Mouse (Mus musculus): ENCODE data around the gene Mroh7.

Mroh7 gene

DNA sequence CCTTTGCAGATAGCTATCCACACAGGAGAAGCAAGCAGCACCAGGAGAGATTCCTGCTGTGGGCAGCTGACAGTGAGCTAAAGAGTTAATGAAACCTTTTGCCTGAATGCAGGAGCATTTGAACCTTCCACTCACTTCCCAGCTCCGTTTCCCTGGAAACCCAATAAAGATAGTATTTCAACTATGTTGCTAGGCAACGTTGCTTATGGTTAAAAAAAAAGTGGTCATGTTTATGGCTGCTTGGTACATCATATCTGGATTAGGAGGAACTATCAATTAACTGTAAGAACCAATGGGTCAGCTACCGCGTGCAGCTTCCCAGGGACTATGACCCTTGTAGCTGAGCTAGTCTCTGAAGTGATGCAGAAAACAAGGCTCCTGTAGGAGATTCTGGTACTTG, 29.9 kb downstream of the Mroh7 start:
- intact Hi-C loops (cut with DNase I), result loop anchor here (10.0 kb wide), 1 partner anchor 226 kb away; no protein-coding TSS in a partner anchor

DNA sequence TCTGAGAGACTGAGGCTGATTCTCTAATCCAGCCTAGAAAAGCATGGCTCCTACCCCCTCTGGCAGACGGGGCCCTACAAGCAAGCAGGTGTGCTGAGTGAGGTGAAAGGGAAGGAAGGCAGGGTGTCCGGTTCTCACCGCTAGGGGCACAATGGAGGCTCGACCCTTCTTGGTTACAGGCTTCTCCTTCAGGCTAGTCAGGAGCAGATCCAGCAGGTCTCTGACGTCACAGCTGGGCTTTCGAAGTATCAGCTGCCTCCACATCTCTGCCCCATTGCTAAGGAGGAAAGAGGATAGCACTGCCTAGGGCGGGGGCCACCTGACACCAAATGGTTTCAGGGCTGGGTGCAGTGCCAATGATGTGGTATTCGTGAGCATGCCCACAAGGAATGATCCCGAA, 30.7 kb downstream of the Mroh7 start:
- intact Hi-C loops (cut with DNase I), result loop anchor here (10.0 kb wide), 1 partner anchor 225 kb away; no protein-coding TSS in a partner anchor

DNA sequence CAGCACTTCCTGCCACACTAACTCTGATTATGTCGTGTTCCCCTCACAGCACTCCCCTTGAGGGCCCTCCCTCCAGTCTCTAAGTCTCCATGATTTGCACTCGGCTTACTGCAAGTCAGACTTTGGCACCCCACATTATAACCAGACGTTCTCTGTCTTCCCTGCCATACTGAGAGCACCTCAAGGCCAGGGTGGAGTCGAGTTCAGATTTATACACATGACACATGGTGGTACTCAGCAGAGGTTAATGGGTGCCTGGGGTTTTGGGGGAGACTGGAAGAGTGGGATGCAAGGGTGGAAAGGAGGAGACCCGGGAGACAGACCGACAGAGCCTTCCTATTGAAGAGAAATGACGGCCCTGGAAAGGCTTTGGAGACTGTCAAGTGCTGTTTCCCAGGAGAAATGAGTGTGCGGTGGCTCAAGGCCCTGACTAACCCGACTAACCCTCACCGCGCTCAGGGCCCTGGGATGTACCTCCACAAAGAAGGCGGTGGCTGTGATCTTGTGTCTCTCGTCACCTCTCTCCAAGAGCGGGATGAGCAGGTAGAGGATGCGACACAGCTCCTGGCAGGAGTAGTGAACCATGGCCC, 36.8 kb downstream of the Mroh7 start:
- intact Hi-C loops (cut with DNase I), result no loop called here

DNA sequence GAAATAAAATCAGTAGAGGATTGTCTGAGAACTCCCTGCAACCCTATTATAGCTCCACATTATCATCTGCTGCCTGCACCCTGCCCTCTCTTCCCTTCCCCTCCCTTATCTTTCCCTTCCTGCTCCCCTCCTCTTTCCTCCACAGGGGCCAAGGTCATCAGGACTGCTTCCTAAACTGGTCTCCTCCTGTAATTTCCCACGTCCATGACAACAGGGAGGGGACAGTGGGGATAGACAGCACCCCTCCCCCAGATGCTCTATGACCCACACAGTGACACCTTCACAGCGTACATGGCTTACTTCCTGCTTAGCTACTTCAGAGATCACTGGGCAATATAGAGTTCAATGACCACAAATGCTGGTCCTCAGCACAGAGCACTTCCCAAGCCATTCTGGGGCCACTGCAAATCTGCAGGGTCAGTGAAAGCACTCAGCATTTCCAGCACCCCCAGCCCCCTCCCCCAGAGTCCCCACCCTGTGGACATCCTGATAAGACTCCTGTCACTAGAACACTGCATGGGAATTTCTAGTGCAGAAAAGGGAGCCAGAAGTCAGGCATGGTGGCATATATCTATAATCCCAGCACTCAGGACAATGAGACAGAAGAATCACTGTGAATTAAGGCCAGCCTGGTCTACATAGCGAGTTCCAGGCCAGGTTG, 42.0 kb downstream of the Mroh7 start:
- intact Hi-C loops (cut with DNase I), result no loop called here

- intact Hi-C loops (cut with DNase I), result no loop called here
Observed at GRCm38 (mm10) chr4:106680955-106681354, 49.8 kb downstream of the Mroh7 start.

DNA sequence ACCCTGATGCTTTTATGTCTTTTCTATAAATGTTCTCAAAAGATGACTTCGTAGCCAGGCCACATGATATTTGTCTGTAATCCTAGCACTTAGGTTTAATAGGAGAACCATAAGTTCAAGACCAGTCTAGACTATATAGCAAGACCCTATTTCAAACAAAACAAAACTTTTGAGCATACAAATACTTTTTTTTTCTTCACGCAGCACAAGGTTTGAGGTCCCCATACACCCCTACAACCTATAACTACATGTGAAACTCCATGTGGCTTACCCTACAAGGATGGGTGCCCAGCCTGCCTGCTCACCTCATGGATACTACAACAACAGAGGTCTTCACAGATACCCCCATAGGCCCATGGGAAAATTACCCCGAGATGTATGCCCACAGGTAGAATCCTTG, 51.6 kb downstream of the Mroh7 start:
- intact Hi-C loops (cut with DNase I), result no loop called here

GRCm38 (mm10) chr4:106678442-106679118, 52.1 kb downstream of the Mroh7 start, which contains the start of gene Ttc4:
Gene Ttc4, minus strand, starts transcription at chr4:106678944.
- intact Hi-C loops (cut with DNase I), result no loop called here

DNA sequence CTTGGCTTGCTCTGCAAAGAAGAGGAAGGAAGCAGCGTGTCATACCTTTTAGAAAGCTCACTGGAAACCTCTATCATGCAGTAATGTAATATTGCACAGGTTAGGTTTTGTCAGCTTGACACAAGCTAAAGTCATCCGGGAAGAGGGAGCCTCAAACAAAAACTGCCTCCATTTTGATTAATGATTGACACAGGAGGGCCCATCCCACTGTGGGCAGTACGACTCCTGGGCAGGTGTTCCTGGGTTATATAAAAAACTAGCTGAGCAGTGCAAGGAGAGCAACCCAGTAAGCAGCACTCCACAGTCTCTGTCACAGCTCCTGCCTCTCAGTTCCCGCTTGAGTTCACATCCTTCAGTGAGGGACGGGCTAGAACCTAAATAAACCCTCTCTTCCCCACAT, 54.0 kb downstream of the Mroh7 start:
- intact Hi-C loops (cut with DNase I), result no loop called here

DNA sequence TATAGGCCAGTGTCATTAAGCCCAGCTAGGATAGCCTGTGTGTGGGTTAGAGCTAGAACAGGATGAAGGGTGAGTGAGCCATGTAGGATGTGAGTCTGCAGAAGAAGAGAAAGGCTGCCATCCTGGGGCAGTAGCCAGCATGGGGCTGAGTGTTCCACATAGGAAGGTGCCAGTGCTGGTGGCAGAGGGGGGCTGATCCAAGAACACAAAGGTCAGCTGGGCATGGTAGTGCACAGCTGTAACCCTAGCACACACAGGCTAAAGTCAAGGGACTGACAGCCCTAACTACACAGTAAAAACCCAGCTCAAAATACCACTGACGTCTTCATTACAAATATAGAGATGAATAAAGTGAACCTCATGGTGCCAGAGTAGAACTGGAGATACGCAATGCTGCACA, 64.2 kb downstream of the Mroh7 start:
- intact Hi-C loops (cut with DNase I), result no loop called here

DNA sequence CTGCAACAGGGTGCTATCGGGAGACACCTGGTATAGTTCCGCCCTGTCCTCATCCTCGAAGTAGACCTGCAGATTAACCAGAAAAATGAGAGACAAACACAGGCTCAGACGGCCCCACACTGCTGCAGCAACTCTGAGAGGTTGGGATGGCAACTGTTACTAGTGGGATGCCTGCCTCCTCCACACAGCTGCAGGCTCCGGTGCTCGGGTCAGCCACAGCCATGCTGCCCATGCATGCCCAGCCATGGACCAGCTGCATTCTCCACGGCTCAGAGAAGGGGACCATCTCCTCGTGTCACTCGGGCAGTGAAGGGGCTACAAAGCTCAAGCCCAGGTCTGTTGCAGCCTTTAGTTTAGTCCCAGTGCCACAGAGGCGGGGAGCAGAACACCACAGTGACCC, 65.1 kb downstream of the Mroh7 start:
- intact Hi-C loops (cut with DNase I), result no loop called here

DNA sequence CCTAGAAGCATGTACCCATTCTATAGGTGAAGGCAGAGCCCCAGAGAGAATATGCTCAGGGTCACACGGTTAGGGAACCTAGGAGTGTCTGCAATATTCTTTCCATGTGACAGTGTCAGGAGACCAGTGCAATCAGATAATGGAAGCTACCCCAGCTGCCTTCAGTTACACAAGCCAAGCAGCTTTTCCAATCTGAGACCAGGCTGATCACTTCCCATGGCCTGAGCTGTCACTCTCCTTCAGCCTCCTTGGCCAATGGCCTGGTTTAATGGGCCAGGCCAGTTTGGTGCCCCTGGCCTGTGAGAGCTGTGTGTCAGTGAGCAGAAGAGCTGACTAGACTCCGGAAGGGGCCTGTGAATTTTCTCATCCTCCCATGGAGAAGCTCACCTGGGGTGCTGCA, 65.5 kb downstream of the Mroh7 start:
- intact Hi-C loops (cut with DNase I), result no loop called here

DNA sequence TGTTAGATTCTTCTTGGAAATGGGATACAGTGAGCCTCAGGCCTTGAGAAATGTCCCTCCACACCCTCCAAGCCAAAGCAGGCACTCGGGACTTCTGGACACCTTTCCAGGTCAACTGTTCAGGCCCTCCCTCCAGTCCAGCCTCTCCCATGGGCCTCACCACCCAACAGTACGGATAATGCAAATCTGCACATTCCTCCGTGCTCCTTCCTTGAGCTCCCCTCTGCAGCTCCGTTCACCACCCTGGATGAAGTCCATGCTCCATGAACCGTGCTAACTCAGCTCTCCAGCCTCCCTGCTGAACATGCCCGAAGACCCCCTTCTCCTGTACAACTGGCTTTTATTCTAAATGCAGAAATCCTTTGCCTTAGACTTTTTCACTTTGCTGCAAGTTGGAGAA, 66.0 kb downstream of the Mroh7 start:
- intact Hi-C loops (cut with DNase I), result no loop called here

GRCm38 (mm10) chr4:106663956-106664470, 66.7 kb downstream of the Mroh7 start:
- intact Hi-C loops (cut with DNase I), result no loop called here

DNA sequence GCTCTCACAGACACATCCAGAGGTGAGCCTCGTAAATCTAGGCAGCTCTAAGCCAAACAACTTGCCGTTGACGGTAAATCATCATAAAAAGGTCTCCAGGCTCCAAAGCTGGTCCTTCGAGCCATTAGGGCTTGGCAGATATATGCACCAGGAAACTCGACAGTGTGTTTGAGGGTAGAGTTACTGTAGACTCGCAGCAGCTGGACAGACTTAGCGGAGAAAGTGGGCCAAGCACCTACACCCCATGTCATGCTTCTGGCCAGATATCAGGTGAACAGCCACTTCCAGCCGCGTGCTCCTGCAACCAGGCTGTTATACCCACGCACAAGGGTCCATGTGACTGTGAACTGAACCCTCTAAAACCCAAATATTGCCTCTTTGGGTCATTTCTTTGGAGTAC, 75.0 kb downstream of the Mroh7 start:
- intact Hi-C loops (cut with DNase I), result no loop called here

GRCm38 (mm10) chr4:106653051-106653450, 77.7 kb downstream of the Mroh7 start:
- intact Hi-C loops (cut with DNase I), result no loop called here

DNA sequence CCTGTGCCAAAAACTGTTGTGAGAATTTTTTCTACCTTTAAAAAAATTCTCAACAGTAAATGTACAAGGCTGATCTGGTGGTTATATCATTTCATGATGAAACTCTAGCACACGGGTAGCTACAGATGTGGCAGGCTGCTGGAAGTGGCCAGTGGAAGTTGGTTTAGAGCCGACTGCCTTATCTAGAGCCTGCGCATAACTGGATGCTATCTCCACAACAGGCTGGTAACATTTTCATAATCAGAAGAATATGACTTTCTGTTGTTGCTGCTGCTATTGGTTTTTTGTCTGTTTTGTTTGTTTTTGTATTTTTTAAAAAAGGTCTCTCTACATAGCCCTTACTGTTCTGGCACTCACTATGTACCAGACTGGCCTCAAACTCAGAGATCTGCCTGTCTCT, 78.2 kb downstream of the Mroh7 start:
- intact Hi-C loops (cut with DNase I), result no loop called here

- intact Hi-C loops (cut with DNase I), result no loop called here
Observed at GRCm38 (mm10) chr4:106650833-106651527, 79.7 kb downstream of the Mroh7 start, which contains the start of gene Pars2. Gene Pars2, plus strand, starts transcription at chr4:106651069.

GRCm38 (mm10) chr4:106647137-106647536, 83.6 kb downstream of the Mroh7 start:
- intact Hi-C loops (cut with DNase I), result no loop called here

- intact Hi-C loops (cut with DNase I), result no loop called here
Observed at GRCm38 (mm10) chr4:106645797-106646196, 84.9 kb downstream of the Mroh7 start.

GRCm38 (mm10) chr4:106644218-106644610, 86.5 kb downstream of the Mroh7 start:
- intact Hi-C loops (cut with DNase I), result no loop called here

DNA sequence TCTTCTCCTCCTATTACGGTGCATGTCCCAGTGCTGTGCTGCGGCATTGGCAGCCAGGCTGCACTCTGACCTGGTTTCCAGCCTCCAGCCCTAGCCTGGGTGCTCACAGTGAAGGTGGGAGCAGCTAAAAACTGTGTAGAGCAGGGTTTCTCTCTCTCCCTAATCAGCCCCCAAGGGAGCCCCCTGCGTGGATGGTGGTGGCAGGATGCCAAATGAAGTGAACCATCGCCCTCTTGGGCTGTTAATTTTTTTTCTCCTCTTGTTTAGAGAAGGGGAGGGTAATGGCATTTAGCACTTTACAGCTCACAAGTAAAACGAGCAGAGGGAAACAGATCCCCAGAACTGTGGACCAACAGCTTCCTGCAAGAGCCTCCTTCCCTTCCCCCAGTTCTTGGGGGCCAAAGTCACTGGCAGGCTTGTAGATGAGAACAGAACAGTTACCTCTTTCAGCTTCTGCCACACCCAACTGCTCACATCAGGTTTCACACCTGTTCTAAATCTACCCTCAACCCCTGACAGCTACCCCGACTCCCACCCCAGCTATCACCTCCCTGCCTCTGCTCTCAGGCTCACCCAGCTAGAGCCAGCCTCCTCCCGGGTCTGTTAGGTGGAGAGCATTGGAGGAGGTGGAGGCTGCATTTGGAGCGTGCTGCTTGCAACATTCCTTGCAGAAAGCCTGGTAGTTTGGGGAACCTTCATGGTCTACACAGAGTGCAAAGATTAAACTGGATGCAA, 87.1 kb downstream of the Mroh7 start:
- intact Hi-C loops (cut with DNase I), result no loop called here

Data from adrenal gland (tissue).